Mouse (Mus musculus) heart, embryonic 11.5 days (tissue): ENCODE data around the gene Bpnt1. TPM values are rescaled to one million over a fixed set of nuclear protein-coding genes. Genes with fewer than 3 reads are reported as not detected.

Experiments
- ATAC-seq: fragments of 200-750 bp; cut with Nextera tagmentation; replicated peaks from 2 replicates; pipeline ENCODE4 v1.8.0; 2017; ENCODE audit warnings: moderate library complexity; ENCODE audit not compliant: insufficient number of reproducible peaks, low FRiP score, low TSS enrichment
- H3K27ac ChIP-seq: fragments of 300-500 bp; sonication (generic); 2 replicates; pipeline ENCODE4 v1.5.1; 2014; ENCODE audit warnings: mild to moderate bottlenecking, low read depth, low read length
- H3K27me3 ChIP-seq: fragments of 300-500 bp; sonication (generic); 2 replicates; pipeline ENCODE4 v1.6.1; 2014; ENCODE audit warnings: mild to moderate bottlenecking, low read length, mixed read lengths; ENCODE audit not compliant: control insufficient read depth, insufficient read depth
- H3K36me3 ChIP-seq: fragments of 300-500 bp; sonication (generic); 2 replicates; pipeline ENCODE4 v1.6.1; 2014; ENCODE audit warnings: mild to moderate bottlenecking, low read length, moderate library complexity, mixed read lengths; ENCODE audit not compliant: control insufficient read depth, insufficient read depth
- H3K4me1 ChIP-seq: fragments of 300-500 bp; sonication (generic); 2 replicates; pipeline ENCODE4 v1.6.1; 2014; ENCODE audit warnings: low read length; ENCODE audit not compliant: control insufficient read depth, insufficient read depth
- H3K4me2 ChIP-seq: fragments of 300-500 bp; sonication (generic); 2 replicates; pipeline ENCODE4 v1.6.1; 2014; ENCODE audit warnings: mild to moderate bottlenecking, moderate library complexity
- H3K4me3 ChIP-seq: fragments of 300-500 bp; sonication (generic); 2 replicates; pipeline ENCODE4 v1.5.1; 2014; ENCODE audit warnings: low read depth, low read length
- H3K9ac ChIP-seq: fragments of 300-500 bp; sonication (generic); 2 replicates; pipeline ENCODE4 v1.6.1; 2014; ENCODE audit warnings: mild to moderate bottlenecking, low read depth, low read length, moderate library complexity
- H3K9me3 ChIP-seq: fragments of 300-500 bp; sonication (generic); replicated peaks from 2 replicates; pipeline ENCODE4 v1.6.1; 2016; ENCODE audit warnings: low read length; ENCODE audit not compliant: control insufficient read depth
- WGBS: fragments of 180-500 bp; shearing (Covaris S2); extraction: QIAGEN DNeasy Blood & Tissue Kit; methylation state at CpG from one replicate; pipeline ENCODE4 v1.1.7; 2014; ENCODE audit not compliant: insufficient replicate concordance; 5-methylcytosine and 5-hydroxymethylcytosine counted together
- polyA plus RNA-seq: library from polyadenylated mRNA; unstranded; fragments of >200 nt; fragmentation: Nextera tagmentation; extraction: Ambion mirVana; gene quantifications from 2 replicates; pipeline ENCODE4 v1.2.1, GENCODE M21; 2014

Gene Bpnt1
- polyA plus RNA-seq, 1 experiment from 2014 or later = 27.0 TPM

- Histone ChIP-seq H3K36me3 (no peaks in the 10 kb centered on the region), H3K4me3 (no peak overlapping the region), H3K9me3 (no peaks in the 10 kb centered on the region), H3K27ac (no peak overlapping the region), H3K4me1 (peaks cover 18% of the 10 kb centered on the region), H3K9ac (no peak overlapping the region), H3K27me3 (no peaks in the 10 kb centered on the region), H3K4me2 (no peak overlapping the region)
- 76% methylated on average over 4 of the region's 4 CpGs for WGBS
- ATAC-seq = no peak
These were observed 2.2 kb downstream of the Bpnt1 start for GRCm38 (mm10) chr1:185334136-185334535.

- H3K36me3 ChIP-seq = no peaks in the 10 kb centered on the region
- no peak overlapping the region for H3K9ac ChIP-seq
- peaks cover 18% of the 10 kb centered on the region for H3K4me1 ChIP-seq
- H3K9me3 ChIP-seq = no peaks in the 10 kb centered on the region
- no peak overlapping the region for H3K4me2 ChIP-seq
- H3K4me3 ChIP-seq = no peak overlapping the region
- 66% methylated on average over 6 of the region's 6 CpGs for WGBS
- no peak for ATAC-seq
- no peaks in the 10 kb centered on the region for H3K27me3 ChIP-seq
- no peak overlapping the region for H3K27ac ChIP-seq
These were observed 3.3 kb downstream of the Bpnt1 start for GRCm38 (mm10) chr1:185335231-185335765.

- H3K4me2 ChIP-seq = no peak overlapping the region
- H3K9ac ChIP-seq = no peak overlapping the region
- no peaks in the 10 kb centered on the region for H3K9me3 ChIP-seq
- WGBS = 45% methylated on average over 3 of the region's 3 CpGs
- H3K27me3 ChIP-seq = no peaks in the 10 kb centered on the region
- peaks cover 5% of the 10 kb centered on the region; the same call in 1 of the 2 replicates for H3K36me3 ChIP-seq
- H3K4me3 ChIP-seq = no peak overlapping the region
- no peak overlapping the region for H3K27ac ChIP-seq
- ATAC-seq = no peak
- H3K4me1 ChIP-seq = peaks cover 18% of the 10 kb centered on the region
These were observed 4.6 kb downstream of the Bpnt1 start for GRCm38 (mm10) chr1:185336535-185336934.

GRCm38 (mm10) chr1:185342441-185342840 lies 10.5 kb downstream of the Bpnt1 start:
- H3K27me3 ChIP-seq = no peaks in the 10 kb centered on the region
- peaks cover under 1% of the 10 kb centered on the region; the same call in 1 of the 2 replicates for H3K4me1 ChIP-seq
- H3K9ac ChIP-seq = no peak overlapping the region
- 90% methylated on average over 4 of the region's 4 CpGs for WGBS
- H3K27ac ChIP-seq = no peak overlapping the region
- no peak overlapping the region for H3K4me2 ChIP-seq
- no peaks in the 10 kb centered on the region for H3K9me3 ChIP-seq
- no peak for ATAC-seq
- no peak overlapping the region for H3K4me3 ChIP-seq
- H3K36me3 ChIP-seq = peaks cover 23% of the 10 kb centered on the region

GRCm38 (mm10) chr1:185343422-185343821 lies 11.5 kb downstream of the Bpnt1 start:
- no peaks in the 10 kb centered on the region for H3K4me1 ChIP-seq
- no peaks in the 10 kb centered on the region for H3K27me3 ChIP-seq
- peaks cover 23% of the 10 kb centered on the region for H3K36me3 ChIP-seq
- no peak for ATAC-seq
- 85% methylated on average over 8 of the region's 8 CpGs for WGBS
- no peaks in the 10 kb centered on the region for H3K9me3 ChIP-seq
- no peak overlapping the region for H3K9ac ChIP-seq
- no peak overlapping the region for H3K4me3 ChIP-seq
- H3K27ac ChIP-seq = no peak overlapping the region
- no peak overlapping the region for H3K4me2 ChIP-seq

- Histone ChIP-seq H3K27ac (no peak overlapping the region), H3K4me1 (no peaks in the 10 kb centered on the region), H3K9ac (no peak overlapping the region), H3K9me3 (no peaks in the 10 kb centered on the region), H3K4me3 (no peak overlapping the region), H3K36me3 (peaks cover 25% of the 10 kb centered on the region), H3K27me3 (no peaks in the 10 kb centered on the region), H3K4me2 (no peak overlapping the region)
- ATAC-seq = no peak
- WGBS = 77% methylated on average over 10 of the region's 10 CpGs
These were observed 14.2 kb downstream of the Bpnt1 start for GRCm38 (mm10) chr1:185346188-185346587.

GRCm38 (mm10) chr1:185349741-185350140 lies 17.8 kb downstream of the Bpnt1 start:
- H3K4me2 ChIP-seq = no peak overlapping the region
- no peak overlapping the region for H3K4me3 ChIP-seq
- no peak overlapping the region for H3K9ac ChIP-seq
- ATAC-seq = no peak
- WGBS = 84% methylated on average over 14 of the region's 14 CpGs
- no peaks in the 10 kb centered on the region for H3K4me1 ChIP-seq
- H3K36me3 ChIP-seq = peaks cover 13% of the 10 kb centered on the region
- H3K27me3 ChIP-seq = no peaks in the 10 kb centered on the region
- no peak overlapping the region for H3K27ac ChIP-seq
- no peaks in the 10 kb centered on the region for H3K9me3 ChIP-seq

- no peaks in the 10 kb centered on the region for H3K4me1 ChIP-seq
- 93% methylated on average over 4 of the region's 4 CpGs for WGBS
- peaks cover 13% of the 10 kb centered on the region for H3K36me3 ChIP-seq
- no peak overlapping the region for H3K27ac ChIP-seq
- H3K27me3 ChIP-seq = no peaks in the 10 kb centered on the region
- H3K9me3 ChIP-seq = no peaks in the 10 kb centered on the region
- ATAC-seq = no peak
- no peak overlapping the region for H3K4me2 ChIP-seq
- H3K9ac ChIP-seq = no peak overlapping the region
- no peak overlapping the region for H3K4me3 ChIP-seq
These were observed 18.7 kb downstream of the Bpnt1 start for GRCm38 (mm10) chr1:185350611-185351010.

- no peak for ATAC-seq
- H3K4me1 ChIP-seq = no peaks in the 10 kb centered on the region
- peaks cover 10% of the 10 kb centered on the region for H3K36me3 ChIP-seq
- WGBS = 86% methylated on average over 12 of the region's 12 CpGs
- H3K9ac ChIP-seq = no peak overlapping the region
- H3K27me3 ChIP-seq = no peaks in the 10 kb centered on the region
- no peak overlapping the region for H3K4me3 ChIP-seq
- H3K9me3 ChIP-seq = no peaks in the 10 kb centered on the region
- no peak overlapping the region for H3K27ac ChIP-seq
- H3K4me2 ChIP-seq = no peak overlapping the region
These were observed 20.2 kb downstream of the Bpnt1 start for GRCm38 (mm10) chr1:185352151-185352550.
